Mouse (Mus musculus) MEL (cell line): ENCODE results near the gene Rdh1. TPM values are rescaled to one million over a fixed set of nuclear protein-coding genes. Genes with fewer than 3 reads are reported as not detected.

Source experiments
- DNase-seq: peaks from one replicate; pipeline ENCODE4 v3.0.0; 2011; ENCODE audit warnings: low read depth, low spot score
- H3K27ac ChIP-seq: 2 replicates; pipeline ENCODE4 v1.5.1; 2012; ENCODE audit warnings: low read depth, mild to moderate bottlenecking, control low read depth, low read length, moderate library complexity; ENCODE audit not compliant: control insufficient read depth
- H3K27me3 ChIP-seq, 2 experiments: fragments of 150-350 bp in 1 of 2; sonication (generic) in 1 of 2; 2 replicates each; pipeline ENCODE4 v1.6.1; 2012; ENCODE audit warnings: low read length in 2 of 2, mild to moderate bottlenecking in 2 of 2, improper control_type of control experiment in 1 of 2, moderate library complexity in 1 of 2; ENCODE audit not compliant: insufficient read depth in 2 of 2, control insufficient read depth in 1 of 2
- H3K36me3 ChIP-seq, 2 experiments: 2 replicates each; pipeline ENCODE4 v1.6.1; 2012 to 2014; ENCODE audit warnings: low read length in 2 of 2, improper control_type of control experiment in 1 of 2, inconsistent platforms in 1 of 2, mild to moderate bottlenecking in 1 of 2; ENCODE audit not compliant: insufficient read depth in 2 of 2, control insufficient read depth in 1 of 2
- H3K4me1 ChIP-seq, 2 experiments: fragments of 150-350 bp in 1 of 2; sonication (generic) in 1 of 2; 2 replicates each; pipeline ENCODE4 v1.6.1; 2012; ENCODE audit warnings: low read length in 2 of 2, improper control_type of control experiment in 1 of 2, mild to moderate bottlenecking in 1 of 2; ENCODE audit not compliant: insufficient read depth in 2 of 2, control insufficient read depth in 1 of 2
- H3K4me3 ChIP-seq, 2 experiments: fragments of 150-350 bp in 1 of 2; sonication (generic) in 1 of 2; 2 replicates each; pipeline ENCODE4 v1.5.1; 2012; ENCODE audit warnings: low read depth in 2 of 2, low read length in 2 of 2, mild to moderate bottlenecking in 2 of 2, moderate library complexity in 2 of 2, control low read depth in 1 of 2, improper control_type of control experiment in 1 of 2; ENCODE audit not compliant: control insufficient read depth in 1 of 2, insufficient read depth in 1 of 2
- H3K79me2 ChIP-seq: 2 replicates; pipeline ENCODE4 v1.6.1; 2012; ENCODE audit warnings: mild to moderate bottlenecking, low read length, moderate library complexity; ENCODE audit not compliant: control insufficient read depth, poor library complexity, insufficient read depth
- H3K9ac ChIP-seq: 2 replicates; pipeline ENCODE4 v1.6.1; 2012; ENCODE audit warnings: low read depth, mild to moderate bottlenecking, control low read depth, low read length, moderate library complexity; ENCODE audit not compliant: control insufficient read depth, poor library complexity, severe bottlenecking
- H3K9me3 ChIP-seq: fragments of 150-350 bp; sonication (generic); replicated peaks from 2 replicates; pipeline ENCODE4 v1.6.1; 2012; ENCODE audit warnings: mild to moderate bottlenecking, low read length, improper control_type of control experiment, moderate library complexity; ENCODE audit not compliant: insufficient read depth
- BHLHE40 ChIP-seq: IDR thresholded peaks from 2 replicates; pipeline ENCODE4 v1.6.1; 2012; ENCODE audit warnings: low read depth, mild to moderate bottlenecking, inconsistent platforms, low read length, improper control_type of control experiment, borderline replicate concordance
- CHD2 ChIP-seq: IDR thresholded peaks from 2 replicates; pipeline ENCODE4 v1.6.1; 2011; ENCODE audit warnings: low read length, improper control_type of control experiment
- CTCF ChIP-seq, 3 experiments: IDR thresholded peaks in 2 of 3; conservative IDR thresholded peaks in 1 of 3; 2 replicates each; pipeline ENCODE4 v1.5.1; 2011 to 2012; ENCODE audit warnings: low read length in 3 of 3, low read depth in 2 of 3, mild to moderate bottlenecking in 2 of 3, improper control_type of control experiment in 1 of 3, inconsistent platforms in 1 of 3, mixed read lengths in 1 of 3, moderate library complexity in 1 of 3; ENCODE audit not compliant: control insufficient read depth in 1 of 3, insufficient read depth in 1 of 3, poor library complexity in 1 of 3, severe bottlenecking in 1 of 3
- E2F4 ChIP-seq: IDR thresholded peaks from 2 replicates; pipeline ENCODE4 v1.6.1; 2011; ENCODE audit warnings: low read depth, low read length, improper control_type of control experiment, borderline replicate concordance
- EP300 ChIP-seq, 2 experiments: IDR thresholded peaks; 2 replicates each; pipeline ENCODE4 v1.6.1; 2011; ENCODE audit warnings: improper control_type of control experiment in 2 of 2, low read length in 2 of 2, low read depth in 1 of 2, mild to moderate bottlenecking in 1 of 2
- ETS1 ChIP-seq: IDR thresholded peaks from 2 replicates; pipeline ENCODE4 v1.6.1; 2012; ENCODE audit warnings: low read depth, mild to moderate bottlenecking, inconsistent platforms, low read length, improper control_type of control experiment, moderate library complexity
- HCFC1 ChIP-seq: IDR thresholded peaks from 2 replicates; pipeline ENCODE4 v1.6.1; 2012; ENCODE audit warnings: low read depth, mild to moderate bottlenecking, inconsistent platforms, low read length, improper control_type of control experiment, moderate library complexity
- KAT2A ChIP-seq: conservative IDR thresholded peaks from 2 replicates; pipeline ENCODE4 v1.6.1; 2012; ENCODE audit warnings: low read depth, low read length, improper control_type of control experiment, inconsistent platforms
- NELFE ChIP-seq: IDR thresholded peaks from 2 replicates; pipeline ENCODE4 v1.6.1; 2011; ENCODE audit warnings: low read depth, low read length, improper control_type of control experiment
- NRF1 ChIP-seq: IDR thresholded peaks from 2 replicates; pipeline ENCODE4 v1.6.1; 2014; ENCODE audit warnings: low read depth, mild to moderate bottlenecking, inconsistent platforms, low read length, improper control_type of control experiment, moderate library complexity; ENCODE audit not compliant: poor library complexity, insufficient read depth, severe bottlenecking
- POLR2A ChIP-seq, 2 experiments: IDR thresholded peaks; 2 replicates each; pipeline ENCODE4 v1.6.1; 2011 to 2012; ENCODE audit warnings: low read length in 2 of 2, mild to moderate bottlenecking in 2 of 2, control low read depth in 1 of 2, improper control_type of control experiment in 1 of 2, low read depth in 1 of 2, moderate library complexity in 1 of 2; ENCODE audit not compliant: control insufficient read depth in 1 of 2, insufficient read depth in 1 of 2, poor library complexity in 1 of 2
- POLR2AphosphoS5 ChIP-seq: IDR thresholded peaks from 2 replicates; pipeline ENCODE4 v1.6.1; 2012; ENCODE audit warnings: low read depth, borderline replicate concordance, mild to moderate bottlenecking, inconsistent platforms, low read length, moderate library complexity, mixed read lengths
- SIN3A ChIP-seq: IDR thresholded peaks from 2 replicates; pipeline ENCODE4 v1.6.1; 2012; ENCODE audit warnings: low read length, improper control_type of control experiment, inconsistent platforms
- SMC3 ChIP-seq: IDR thresholded peaks from 2 replicates; pipeline ENCODE4 v1.6.1; 2011; ENCODE audit warnings: low read depth, low read length, improper control_type of control experiment
- TCF12 ChIP-seq: IDR thresholded peaks from 2 replicates; pipeline ENCODE4 v1.6.1; 2014; ENCODE audit warnings: low read depth, mild to moderate bottlenecking, inconsistent platforms, low read length, improper control_type of control experiment, moderate library complexity
- UBTF ChIP-seq: IDR thresholded peaks from 2 replicates; pipeline ENCODE4 v1.6.1; 2012; ENCODE audit warnings: low read depth, mild to moderate bottlenecking, inconsistent platforms, low read length, improper control_type of control experiment, moderate library complexity, borderline replicate concordance; ENCODE audit not compliant: insufficient read depth
- USF1 ChIP-seq: IDR thresholded peaks from 2 replicates; pipeline ENCODE4 v1.6.1; 2014; ENCODE audit warnings: low read depth, mild to moderate bottlenecking, inconsistent platforms, low read length, improper control_type of control experiment, moderate library complexity
- ZKSCAN1 ChIP-seq: IDR thresholded peaks from 2 replicates; pipeline ENCODE4 v1.6.1; 2012; ENCODE audit warnings: low read depth, mild to moderate bottlenecking, inconsistent platforms, low read length, improper control_type of control experiment, moderate library complexity
- ZNF384 ChIP-seq: IDR thresholded peaks from 2 replicates; pipeline ENCODE4 v1.6.1; 2012; ENCODE audit warnings: low read depth, mild to moderate bottlenecking, inconsistent platforms, low read length, improper control_type of control experiment
- polyA plus RNA-seq, 2 experiments: library from polyadenylated mRNA; stranded (reverse) in 1 of 2; unstranded in 1 of 2; fragments of >175 nt in 1 of 2; fragments of >200 nt in 1 of 2; gene quantifications; 2 replicates each; pipeline versions ENCODE4 v1.2.1 to v1.2.4; 2012; ENCODE audit warnings: low replicate concordance in 2 of 2, low read depth in 1 of 2; ENCODE audit not compliant: insufficient read length in 2 of 2, insufficient read depth in 1 of 2, missing spikeins in 1 of 2
- total RNA-seq: library from RNA; depleted of rRNA; stranded (reverse); fragments of 300-350 nt; gene quantifications from 2 replicates; pipeline ENCODE4 v1.2.3, GENCODE M21; 2012

The Rdh1 gene
- total and polyA plus RNA-seq, 3 experiments: not detected

DNA sequence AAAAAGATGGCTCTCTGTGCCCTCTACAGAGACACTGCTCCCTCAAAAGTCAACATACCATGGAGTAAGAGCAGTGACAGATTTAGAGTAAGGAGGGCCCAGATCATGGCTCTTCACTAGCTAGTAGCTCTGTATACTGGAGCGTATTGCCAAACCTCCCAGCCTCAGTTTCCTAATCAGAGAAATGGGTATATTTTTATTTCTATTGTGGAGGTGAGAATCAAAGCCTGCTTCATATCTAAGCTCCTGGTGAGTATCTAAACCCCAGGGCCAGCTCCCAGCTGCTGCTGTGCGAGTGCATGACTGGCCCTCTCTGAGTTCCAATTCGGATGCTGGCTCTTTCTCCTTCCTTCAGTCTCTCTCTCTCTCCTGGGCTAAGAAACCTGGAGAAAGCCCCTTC, 35.3 kb upstream of the Rdh1 start, which contains the start of gene Tac2:
Gene Tac2 (plus strand): TSS at position 301 of the 400 bp plus-strand sequence.
- Histone ChIP-seq H3K4me1 (peaks cover under 1 to 14% of the 10 kb centered on the region in 2 experiments; a peak in 3 of 4 replicates), H3K79me2 (no peaks in the 10 kb centered on the region), H3K9ac (no peak within 1 kb of the TSS), H3K4me3 (no peak within 1 kb of the TSS), H3K36me3 (peaks cover 0 to 5% of the 10 kb centered on the region in 2 experiments; a peak in 2 of 4 replicates), H3K27me3 (peaks cover 0 to 7% of the 10 kb centered on the region in 2 experiments; a peak in 3 of 4 replicates), H3K9me3 (no peaks in the 10 kb centered on the region), H3K27ac (no peak within 1 kb of the TSS)
- no peak for TF ChIP-seq KAT2A
- no peak for TF ChIP-seq EP300 (IDR thresholded peaks at IDR 0.05; ENCODE audit: low read depth in 1 of 2, low read length in 2 of 2)
- no peak for TF ChIP-seq E2F4
- TF ChIP-seq SIN3A: no peak
- no peak for TF ChIP-seq ZKSCAN1
- TF ChIP-seq SMC3: no peak
- TF ChIP-seq BHLHE40: no peak
- no peak for TF ChIP-seq TCF12
- TF ChIP-seq POLR2AphosphoS5: no peak
- DNase-seq: no peak

DNA sequence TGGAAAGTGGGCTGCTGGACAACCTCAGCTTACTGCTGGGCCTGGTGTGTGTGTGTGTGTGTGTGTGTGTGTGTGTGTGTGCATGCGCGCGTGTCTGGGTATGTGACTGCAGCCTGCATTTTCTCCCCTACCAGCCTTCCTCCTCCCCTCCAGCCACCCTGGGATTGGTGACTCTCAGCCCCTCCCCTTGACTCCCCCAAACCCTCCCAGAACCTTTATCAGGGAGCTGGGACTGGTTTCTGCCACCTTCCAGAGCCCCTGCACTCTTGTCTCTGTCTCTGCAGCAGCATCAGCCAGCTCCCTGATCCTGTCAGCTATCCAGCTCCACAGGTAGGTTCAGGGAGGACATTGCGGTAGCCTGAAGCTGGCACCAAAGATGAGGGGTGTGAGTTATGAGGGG, 34.4 kb upstream of the Rdh1 start:
- Histone ChIP-seq H3K36me3 (peaks cover 0 to 11% of the 10 kb centered on the region in 2 experiments; a peak in 2 of 4 replicates), H3K27ac (no peak overlapping the region), H3K4me1 (peaks cover 8 to 23% of the 10 kb centered on the region in 2 experiments), H3K9me3 (no peaks in the 10 kb centered on the region), H3K27me3 (peaks cover 0 to 7% of the 10 kb centered on the region in 2 experiments; a peak in 3 of 4 replicates), H3K4me3 (no peak overlapping the region), H3K79me2 (no peaks in the 10 kb centered on the region), H3K9ac (no peak overlapping the region)
- DNase-seq: no peak
- TF ChIP-seq KAT2A: no peak
- TF ChIP-seq EP300 (IDR thresholded peaks at IDR 0.05; ENCODE audit: low read depth in 1 of 2, low read length in 2 of 2): no peak
- TF ChIP-seq E2F4: no peak
- no peak for TF ChIP-seq NRF1
- TF ChIP-seq NELFE: no peak
- no peak for TF ChIP-seq POLR2A (IDR thresholded peaks at IDR 0.05; ENCODE audit: control insufficient read depth in 1 of 2, insufficient read depth in 1 of 2, low read depth in 1 of 2, low read length in 2 of 2, poor library complexity in 1 of 2)
- TF ChIP-seq HCFC1: no peak
- TF ChIP-seq POLR2AphosphoS5: no peak
- no peak for TF ChIP-seq CTCF (IDR thresholded peaks at IDR 0.05 in 2 of 3, conservative IDR thresholded peaks at IDR 0.05 in 1 of 3; ENCODE audit: control insufficient read depth in 1 of 3, insufficient read depth in 1 of 3, low read depth in 2 of 3, low read length in 3 of 3, poor library complexity in 1 of 3, severe bottlenecking in 1 of 3)
- TF ChIP-seq SMC3: no peak
- TF ChIP-seq ETS1: no peak
- no peak for TF ChIP-seq BHLHE40
- TF ChIP-seq CHD2: no peak
- TF ChIP-seq SIN3A: no peak
- TF ChIP-seq UBTF: no peak
- TF ChIP-seq ZNF384: no peak
- TF ChIP-seq USF1: no peak
